Mouse (Mus musculus): ENCODE measurements around the gene Sele.
"Not testable (repeated sequence)": the region's sequence is repeated elsewhere in the genome, so short reads cannot be mapped to it uniquely, and the experiment has no call there.

Sele gene

GRCm38 (mm10) chr1:164047934-164048333 is at the start of gene Sele:
Gene Sele, plus strand, starts transcription at chr1:164048234.
- DNase-seq (ENCODE audit: low spot score) = no peak

- no peak for DNase-seq (ENCODE audit: low spot score)
Observed at GRCm38 (mm10) chr1:164001831-164002452, 46.1 kb upstream of the Sele start.

GRCm38 (mm10) chr1:164004311-164004710 is 43.7 kb upstream of the Sele start:
- no peak for DNase-seq (ENCODE audit: low spot score)

- peak; percentile 48 for DNase-seq (ENCODE audit: low spot score)
Observed at GRCm38 (mm10) chr1:164009235-164009634, 38.8 kb upstream of the Sele start.

- DNase-seq (ENCODE audit: low spot score) = no peak
Observed at GRCm38 (mm10) chr1:164014616-164015015, 33.4 kb upstream of the Sele start.

GRCm38 (mm10) chr1:164018221-164018896 is 29.7 kb upstream of the Sele start:
- no peak for DNase-seq (ENCODE audit: low spot score)

- DNase-seq (ENCODE audit: low spot score) = no peak
Observed at GRCm38 (mm10) chr1:164019789-164020188, 28.2 kb upstream of the Sele start.

- DNase-seq (ENCODE audit: low spot score) = not testable (repeated sequence)
Observed at GRCm38 (mm10) chr1:164020746-164021145, 27.3 kb upstream of the Sele start.

GRCm38 (mm10) chr1:164022106-164022505 is 25.9 kb upstream of the Sele start:
- DNase-seq (ENCODE audit: low spot score) = not testable (repeated sequence)

GRCm38 (mm10) chr1:164025685-164026084 is 22.3 kb upstream of the Sele start:
- DNase-seq (ENCODE audit: low spot score) = no peak

GRCm38 (mm10) chr1:164027416-164027815 is 20.6 kb upstream of the Sele start:
- DNase-seq (ENCODE audit: low spot score) = peak; percentile 45

GRCm38 (mm10) chr1:164040385-164041135 is 7.5 kb upstream of the Sele start:
- DNase-seq (ENCODE audit: low spot score) = no peak

GRCm38 (mm10) chr1:164043549-164043948 is 4.5 kb upstream of the Sele start:
- no peak for DNase-seq (ENCODE audit: low spot score)

GRCm38 (mm10) chr1:164053561-164053960 is 5.5 kb downstream of the Sele start:
- no peak for DNase-seq (ENCODE audit: low spot score)

- no peak for DNase-seq (ENCODE audit: low spot score)
Observed at GRCm38 (mm10) chr1:164054800-164055199, 6.8 kb downstream of the Sele start.

GRCm38 (mm10) chr1:164060071-164060470 is 12.0 kb downstream of the Sele start:
- no peak for DNase-seq (ENCODE audit: low spot score)

- peak; percentile 14 for DNase-seq (ENCODE audit: low spot score)
Observed at GRCm38 (mm10) chr1:164061278-164061677, 13.2 kb downstream of the Sele start.

- DNase-seq (ENCODE audit: low spot score) = no peak
Observed at GRCm38 (mm10) chr1:164061925-164062324, 13.9 kb downstream of the Sele start, which contains the start of gene Sell. Gene Sell, plus strand, starts transcription at chr1:164061982.

GRCm38 (mm10) chr1:164062856-164063255 is 14.8 kb downstream of the Sele start:
- no peak for DNase-seq (ENCODE audit: low spot score)

- no peak for DNase-seq (ENCODE audit: low spot score)
Observed at GRCm38 (mm10) chr1:164063745-164064144, 15.7 kb downstream of the Sele start.

GRCm38 (mm10) chr1:164069261-164069660 is 21.2 kb downstream of the Sele start:
- no peak for DNase-seq (ENCODE audit: low spot score)

- no peak for DNase-seq (ENCODE audit: low spot score)
Observed at GRCm38 (mm10) chr1:164070461-164070860, 22.4 kb downstream of the Sele start.

GRCm38 (mm10) chr1:164071111-164071510 is 23.1 kb downstream of the Sele start:
- DNase-seq (ENCODE audit: low spot score) = no peak

All from retina, embryonic 14.5 days (tissue).